Mouse (Mus musculus) liver, postnatal 0 days (tissue): ENCODE results near the gene Det1. TPM values are rescaled to one million over a fixed set of nuclear protein-coding genes. Genes with fewer than 3 reads are reported as not detected.

Experiments
- ATAC-seq: fragments of 200-750 bp; cut with Nextera tagmentation; 2 replicates; pipeline ENCODE4 v1.8.0; 2017; ENCODE audit warnings: mild to moderate bottlenecking, moderate library complexity
- DNase-seq: peaks from one replicate; pipeline ENCODE4 v3.0.0-alpha.2; 2016
- H3K27ac ChIP-seq: fragments of 300-500 bp; sonication (generic); 2 replicates; pipeline ENCODE4 v1.5.1; 2014; ENCODE audit warnings: antibody characterized with exemption, moderate library complexity, mild to moderate bottlenecking, low read depth
- H3K27me3 ChIP-seq: fragments of 300-500 bp; sonication (generic); 2 replicates; pipeline ENCODE4 v1.6.1; 2014; ENCODE audit warnings: low read length, control low read depth, mixed read lengths; ENCODE audit not compliant: insufficient read depth
- H3K36me3 ChIP-seq: fragments of 300-500 bp; sonication (generic); replicated peaks from 2 replicates; pipeline ENCODE4 v1.6.1; 2014; ENCODE audit warnings: mild to moderate bottlenecking, control low read depth, low read length, moderate library complexity, mixed read lengths; ENCODE audit not compliant: insufficient read depth
- H3K4me1 ChIP-seq: fragments of 300-500 bp; sonication (generic); 2 replicates; pipeline ENCODE4 v1.6.1; 2014; ENCODE audit warnings: antibody characterized with exemption, mild to moderate bottlenecking, control low read depth; ENCODE audit not compliant: insufficient read depth
- H3K4me2 ChIP-seq: fragments of 300-500 bp; sonication (generic); 2 replicates; pipeline ENCODE4 v1.6.1; 2014; ENCODE audit warnings: low read depth, mild to moderate bottlenecking, low read length, moderate library complexity, mixed read lengths
- H3K4me3 ChIP-seq: fragments of 300-500 bp; sonication (generic); 2 replicates; pipeline ENCODE4 v1.5.1; 2014; ENCODE audit warnings: low read depth, low read length
- H3K9ac ChIP-seq: fragments of 300-500 bp; sonication (generic); replicated peaks from 2 replicates; pipeline ENCODE4 v1.6.1; 2014; ENCODE audit warnings: mild to moderate bottlenecking, moderate library complexity
- H3K9me3 ChIP-seq: fragments of 300-500 bp; sonication (generic); 2 replicates; pipeline ENCODE4 v1.6.1; 2016; ENCODE audit warnings: mild to moderate bottlenecking, control low read depth, low read length, mixed read lengths
- CTCF ChIP-seq: sonication (generic); IDR thresholded peaks from 2 replicates; pipeline ENCODE4 v1.5.1; 2016; ENCODE audit warnings: antibody characterized with exemption, low read depth
- EP300 ChIP-seq: IDR thresholded peaks from 2 replicates; pipeline ENCODE4 v1.6.1; 2016; ENCODE audit warnings: antibody characterized with exemption, low read depth, mild to moderate bottlenecking
- WGBS: fragments of 180-500 bp; shearing (Covaris S2); extraction: QIAGEN DNeasy Blood & Tissue Kit; methylation state at CpG from one replicate; pipeline ENCODE4 v1.1.7; 2014; ENCODE audit not compliant: insufficient replicate concordance; 5-methylcytosine and 5-hydroxymethylcytosine counted together
- polyA plus RNA-seq: library from polyadenylated mRNA; unstranded; fragments of >200 nt; fragmentation: Nextera tagmentation; extraction: Ambion mirVana; gene quantifications from 2 replicates; pipeline ENCODE4 v1.2.1, GENCODE M21; 2015

The Det1 gene
- polyA plus RNA-seq, 1 experiment from 2014 or later: 8.1 TPM

GRCm38 (mm10) chr7:78886496-78886895 is 39.4 kb upstream of the Det1 start:
- Histone ChIP-seq H3K9me3 (no peaks in the 10 kb centered on the region), H3K9ac (no peak overlapping the region), H3K4me1 (no peaks in the 10 kb centered on the region), H3K27me3 (peaks cover 45% of the 10 kb centered on the region), H3K4me2 (no peak overlapping the region), H3K27ac (no peak overlapping the region), H3K36me3 (no peaks in the 10 kb centered on the region), H3K4me3 (no peak overlapping the region)
- ATAC-seq (no peak), DNase-seq (no peak)
- TF ChIP-seq EP300 (no peak), CTCF (no peak)
- WGBS: 75% methylated on average over 4 of the region's 4 CpGs

GRCm38 (mm10) chr7:78885404-78885803 is 38.3 kb upstream of the Det1 start:
- Histone ChIP-seq H3K4me1 (no peaks in the 10 kb centered on the region), H3K27me3 (peaks cover 49% of the 10 kb centered on the region), H3K9me3 (no peaks in the 10 kb centered on the region), H3K27ac (no peak overlapping the region), H3K4me2 (no peak overlapping the region), H3K9ac (no peak overlapping the region), H3K36me3 (no peaks in the 10 kb centered on the region), H3K4me3 (no peak overlapping the region)
- TF ChIP-seq EP300 (no peak), CTCF (no peak)
- DNase-seq: no peak
- 79% methylated on average over 5 of the region's 5 CpGs for WGBS
- ATAC-seq: no peak

GRCm38 (mm10) chr7:78884139-78884538 is 37.1 kb upstream of the Det1 start:
- peaks cover 49% of the 10 kb centered on the region for H3K27me3 ChIP-seq
- H3K4me3 ChIP-seq: no peak overlapping the region
- H3K4me1 ChIP-seq: no peaks in the 10 kb centered on the region
- H3K4me2 ChIP-seq: no peak overlapping the region
- no peaks in the 10 kb centered on the region for H3K9me3 ChIP-seq
- TF ChIP-seq CTCF (no peak), EP300 (no peak)
- no peak overlapping the region for H3K27ac ChIP-seq
- no peak overlapping the region for H3K9ac ChIP-seq
- WGBS: 14% methylated on average over 6 of the region's 6 CpGs
- no peaks in the 10 kb centered on the region for H3K36me3 ChIP-seq
- no peak for DNase-seq
- no peak for ATAC-seq

- 21% methylated on average over 8 of the region's 8 CpGs for WGBS
- H3K4me3 ChIP-seq: no peak overlapping the region
- H3K36me3 ChIP-seq: no peaks in the 10 kb centered on the region
- no peak overlapping the region for H3K4me2 ChIP-seq
- ATAC-seq (no peak), DNase-seq (no peak)
- TF ChIP-seq CTCF: no peak
- H3K9ac ChIP-seq: no peak overlapping the region
- H3K27me3 ChIP-seq: peaks cover 49% of the 10 kb centered on the region
- H3K4me1 ChIP-seq: no peaks in the 10 kb centered on the region
- H3K9me3 ChIP-seq: no peaks in the 10 kb centered on the region
- H3K27ac ChIP-seq: no peak overlapping the region
Observed at GRCm38 (mm10) chr7:78883726-78884060, 36.6 kb upstream of the Det1 start.

GRCm38 (mm10) chr7:78883016-78883725 is 36.1 kb upstream of the Det1 start:
- no peak overlapping the region for H3K27ac ChIP-seq
- H3K9ac ChIP-seq: no peak overlapping the region
- H3K36me3 ChIP-seq: no peaks in the 10 kb centered on the region
- H3K4me2 ChIP-seq: no peak overlapping the region
- DNase-seq (no peak), ATAC-seq (no peak)
- 5% methylated on average over 34 of the region's 34 CpGs for WGBS
- peaks cover 51% of the 10 kb centered on the region for H3K27me3 ChIP-seq
- no peak for TF ChIP-seq EP300
- TF ChIP-seq CTCF: no peak
- H3K4me3 ChIP-seq: no peak overlapping the region
- H3K4me1 ChIP-seq: no peaks in the 10 kb centered on the region
- H3K9me3 ChIP-seq: no peaks in the 10 kb centered on the region

- H3K9me3 ChIP-seq: no peaks in the 10 kb centered on the region
- H3K27me3 ChIP-seq: peaks cover 51% of the 10 kb centered on the region
- no peak for DNase-seq
- H3K9ac ChIP-seq: no peak overlapping the region
- TF ChIP-seq EP300 (no peak), CTCF (no peak)
- no peak for ATAC-seq
- H3K4me1 ChIP-seq: no peaks in the 10 kb centered on the region
- H3K27ac ChIP-seq: no peak overlapping the region
- H3K4me2 ChIP-seq: no peak overlapping the region
- no peak overlapping the region for H3K4me3 ChIP-seq
- 4% methylated on average over 23 of the region's 23 CpGs for WGBS
- H3K36me3 ChIP-seq: no peaks in the 10 kb centered on the region
Observed at GRCm38 (mm10) chr7:78882469-78882837, 35.4 kb upstream of the Det1 start.
